ENCODE assay signal across 8 mouse cellular contexts in genomic region chr16:87440184-87440686, GRCm38 (mm10). TPM values are rescaled to one million over a fixed set of nuclear protein-coding genes. Genes with fewer than 3 reads are reported as not detected.
DNase-seq lines count a peak whose midpoint lies in the region; ATAC-seq lines count a peak whose summit lies in the region.

TSS of gene Rwdd2b (minus strand) at chr16:87440573.

- H3K4me3 ChIP-seq in heart, embryonic 14.5 days (ENCODE audit: control insufficient read depth in 1 of 2, insufficient read depth in 1 of 2, low read depth in 1 of 2, low read length in 2 of 2) = peak within 1 kb of the TSS; percentile 85 to 88
- peak within 1 kb of the TSS; percentile 84 for H3K4me3 ChIP-seq in liver, embryonic 13.5 days (replicated peaks)
- H3K4me3 ChIP-seq in stomach, embryonic 16.5 days (replicated peaks; ENCODE audit: low read length) = peak within 1 kb of the TSS; percentile 90

- peaks cover 7% of the 10 kb centered on the region for H3K36me3 ChIP-seq in heart, embryonic 14.5 days (ENCODE audit: control insufficient read depth, insufficient read depth, low read length)
- H3K36me3 ChIP-seq in liver, embryonic 13.5 days = no peaks in the 10 kb centered on the region; the same call in 1 of the 2 replicates
- no peaks in the 10 kb centered on the region for H3K36me3 ChIP-seq in stomach, embryonic 16.5 days (ENCODE audit: control insufficient read depth, insufficient read depth, low read length)

- no peaks in the 10 kb centered on the region for H3K27me3 ChIP-seq in heart, embryonic 14.5 days (ENCODE audit: control insufficient read depth, insufficient read depth, low read length)
- no peaks in the 10 kb centered on the region for H3K27me3 ChIP-seq in liver, embryonic 13.5 days
- H3K27me3 ChIP-seq in stomach, embryonic 16.5 days (ENCODE audit: control insufficient read depth, insufficient read depth, low read length) = no peaks in the 10 kb centered on the region

- peak within 1 kb of the TSS; percentile 91 for H3K9ac ChIP-seq in heart, embryonic 14.5 days (ENCODE audit: low read length)
- H3K9ac ChIP-seq in liver, embryonic 13.5 days = peak within 1 kb of the TSS; percentile 86
- peak within 1 kb of the TSS; percentile 92 for H3K9ac ChIP-seq in stomach, embryonic 16.5 days (ENCODE audit: low read length)

- H3K4me2 ChIP-seq in heart, embryonic 14.5 days (ENCODE audit: low read length) = peak within 1 kb of the TSS; percentile 70
- peak within 1 kb of the TSS; percentile 87 for H3K4me2 ChIP-seq in liver, embryonic 13.5 days
- H3K4me2 ChIP-seq in stomach, embryonic 16.5 days (ENCODE audit: low read depth, low read length) = peak within 1 kb of the TSS; percentile 65

- H3K27ac ChIP-seq in heart, embryonic 14.5 days (replicated peaks in 1 of 2; ENCODE audit: control insufficient read depth in 1 of 2, insufficient read depth in 1 of 2, low read depth in 2 of 2, low read length in 2 of 2) = peak within 1 kb of the TSS; percentile 89 to 92
- H3K27ac ChIP-seq in liver, embryonic 13.5 days = peak within 1 kb of the TSS; percentile 86
- H3K27ac ChIP-seq in stomach, embryonic 16.5 days (ENCODE audit: low read length) = peak within 1 kb of the TSS; percentile 89

- under 1% methylated on average over 38 of the region's 38 CpGs for WGBS in heart, embryonic 14.5 days
- under 1% methylated on average over 38 of the region's 38 CpGs for WGBS in liver, embryonic 13.5 days (ENCODE audit: insufficient replicate concordance)
- WGBS in stomach, embryonic 16.5 days = 0% methylated on average over 38 of the region's 38 CpGs

- peak; percentile 98 for ATAC-seq in CD4-positive, CD25-positive, alpha-beta regulatory T cell, adult 4 months
- ATAC-seq in heart, embryonic 14.5 days (ENCODE audit: insufficient number of reproducible peaks, insufficient read depth, low FRiP score, low read depth) = peak; percentile 93
- ATAC-seq in liver, embryonic 13.5 days (ENCODE audit: low read depth) = peak; percentile 95
- ATAC-seq in stomach, embryonic 16.5 days (ENCODE audit: insufficient read depth, low FRiP score) = peak; percentile 95

- peak; percentile 90 for DNase-seq in c-Kit-negative CD71-positive TER-119-positive erythroid progenitor cells, embryonic 14.5 days (ENCODE audit: low read depth, low spot score)
- DNase-seq in fibroblast of lung, adult 2 months (ENCODE audit: low read depth) = peak; percentile 89
- peak; percentile 96 for DNase-seq in kidney, postnatal 14 days
- peak; percentile 92 for DNase-seq in liver, embryonic 13.5 days
- DNase-seq in neural tube, embryonic 10.5 days (ENCODE audit: extremely low spot score, low spot score) = peak; percentile 93

- peaks cover 6 to 11% of the 10 kb centered on the region in 2 experiments for H3K4me1 ChIP-seq in heart, embryonic 14.5 days (ENCODE audit: control insufficient read depth in 2 of 2, insufficient read depth in 2 of 2, low read length in 2 of 2)
- H3K4me1 ChIP-seq in liver, embryonic 13.5 days (replicated peaks) = peaks cover 23% of the 10 kb centered on the region
- H3K4me1 ChIP-seq in stomach, embryonic 16.5 days (ENCODE audit: control insufficient read depth, insufficient read depth, low read length) = peaks cover 15% of the 10 kb centered on the region

- no peaks in the 10 kb centered on the region for H3K9me3 ChIP-seq in heart, embryonic 14.5 days (ENCODE audit: control insufficient read depth, low read length)
- H3K9me3 ChIP-seq in liver, embryonic 13.5 days (replicated peaks) = no peaks in the 10 kb centered on the region
- H3K9me3 ChIP-seq in stomach, embryonic 16.5 days (replicated peaks; ENCODE audit: control insufficient read depth, low read length) = no peaks in the 10 kb centered on the region

RNA-seq across cellular contexts. Expression of gene Rwdd2b, which starts in this region (rescaled TPM):
- 10 to 100 TPM in 1 of 2 experiments, 1 to 10 TPM in 1; 9.2 to 12.8 TPM for polyA plus RNA-seq in CD4-positive, CD25-positive, alpha-beta regulatory T cell, adult 4 months (2017; shearing (Covaris generic))
- polyA plus RNA-seq in heart, embryonic 14.5 days (2014; fragmentation: Nextera tagmentation; extraction: Ambion mirVana) = 11.0 and 12.3 TPM in 2 replicates
- polyA plus RNA-seq in liver, embryonic 13.5 days (2015; fragmentation: Nextera tagmentation; extraction: Ambion mirVana) = 6.8 TPM in 2 replicates
- 10.7 and 12.0 TPM in 2 replicates for polyA plus RNA-seq in stomach, embryonic 16.5 days (2015; fragmentation: Nextera tagmentation; extraction: Ambion mirVana)

Comparison
In these comparisons a context has a peak if more than half of its experiments do, and no peak if none do; other contexts are left out.
1. Peak in every context shown above with its lines: DNase-seq, ATAC-seq, H3K4me3 ChIP-seq and H3K27ac ChIP-seq.